Mouse (Mus musculus) ES-E14 (cell line): ENCODE data around the gene Map3k5.

Source experiments
- CHD2 ChIP-seq: IDR thresholded peaks from 2 replicates; pipeline ENCODE4 v1.6.1; 2014; ENCODE audit warnings: mild to moderate bottlenecking, low read depth, low read length, inconsistent platforms
- MAFK ChIP-seq: IDR thresholded peaks from 2 replicates; pipeline ENCODE4 v1.6.1; 2014; ENCODE audit warnings: mild to moderate bottlenecking, low read depth, low read length, inconsistent platforms; ENCODE audit not compliant: insufficient read depth
- ZNF384 ChIP-seq: IDR thresholded peaks from 2 replicates; pipeline ENCODE4 v1.6.1; 2012; ENCODE audit warnings: low read depth, low read length, inconsistent platforms

- no peak for TF ChIP-seq MAFK
- TF ChIP-seq CHD2, result no peak
- no peak for TF ChIP-seq ZNF384
These were observed 201.2 kb downstream of the Map3k5 start for GRCm38 (mm10) chr10:20135350-20136058.
